Mouse (Mus musculus) spleen, adult 2 months (tissue): Measurements from ENCODE around the gene Cdyl. TPM values are rescaled to one million over a fixed set of nuclear protein-coding genes. Genes with fewer than 3 reads are reported as not detected.
"Not testable (repeated sequence)": the region's sequence is repeated elsewhere in the genome, so short reads cannot be mapped to it uniquely, and the experiment has no call there.

Source experiments
- DNase-seq, 2 experiments: peaks; one replicate each; pipeline versions ENCODE4 v3.0.0 to v3.0.0-alpha.2; 2012 to 2021; ENCODE audit warnings: low spot score in 2 of 2, low read depth in 1 of 2
- H3K27ac ChIP-seq: fragments of 200-500 bp; 2 replicates; pipeline ENCODE4 v1.5.1; 2012; ENCODE audit warnings: low read length, inconsistent platforms; ENCODE audit not compliant: insufficient read depth
- H3K27me3 ChIP-seq: fragments of 200-500 bp; 2 replicates; pipeline ENCODE4 v1.6.1; 2012; ENCODE audit warnings: mild to moderate bottlenecking, moderate library complexity, low read length, inconsistent platforms; ENCODE audit not compliant: control insufficient read depth, insufficient read depth
- H3K36me3 ChIP-seq: fragments of 200-500 bp; 2 replicates; pipeline ENCODE4 v1.6.1; 2012; ENCODE audit warnings: mild to moderate bottlenecking, low read length, inconsistent platforms; ENCODE audit not compliant: control insufficient read depth, insufficient read depth
- H3K4me1 ChIP-seq: fragments of 200-500 bp; 2 replicates; pipeline ENCODE4 v1.6.1; 2011; ENCODE audit warnings: inconsistent platforms; ENCODE audit not compliant: control insufficient read depth, insufficient read depth, insufficient read length
- H3K4me3 ChIP-seq: fragments of 200-500 bp; 2 replicates; pipeline ENCODE4 v1.5.1; 2011; ENCODE audit warnings: mild to moderate bottlenecking, inconsistent platforms; ENCODE audit not compliant: insufficient read depth, insufficient read length; ENCODE audit errors: extremely low read depth
- CTCF ChIP-seq: fragments of 200-500 bp; IDR thresholded peaks from 2 replicates; pipeline ENCODE4 v1.5.1; 2011; ENCODE audit warnings: mild to moderate bottlenecking, inconsistent platforms; ENCODE audit not compliant: insufficient read depth, insufficient read length, insufficient replicate concordance; ENCODE audit errors: extremely low read depth
- POLR2A ChIP-seq: fragments of 200-500 bp; IDR thresholded peaks from 2 replicates; pipeline ENCODE4 v1.6.1; 2011; ENCODE audit warnings: low read depth, low read length, inconsistent platforms
- WGBS: fragments of 180-500 bp; shearing (Covaris S2); methylation state at CpG from one replicate; pipeline ENCODE4 v1.1.7; 2018; 5-methylcytosine and 5-hydroxymethylcytosine counted together
- polyA plus RNA-seq: library from polyadenylated mRNA; depleted of rRNA; stranded (reverse); fragments of >200 nt; gene quantifications from 2 replicates; pipeline ENCODE4 v1.2.3, GENCODE M21; 2012

Gene Cdyl
- polyA plus RNA-seq, 1 experiment = 4.4 TPM

- WGBS = 95% methylated on average over 8 of the region's 8 CpGs
- H3K4me1 ChIP-seq = peaks cover 6% of the 10 kb centered on the region; the same call in 1 of the 2 replicates
- H3K27me3 ChIP-seq = no peaks in the 10 kb centered on the region
- H3K27ac ChIP-seq = no peak overlapping the region
- H3K36me3 ChIP-seq = no peaks in the 10 kb centered on the region; the same call in 1 of the 2 replicates
- TF ChIP-seq POLR2A (no peak), CTCF (no peak)
- no peak overlapping the region for H3K4me3 ChIP-seq
- DNase-seq = no peak
These were observed 163.2 kb downstream of the Cdyl start for GRCm38 (mm10) chr13:35822795-35823194.

DNA sequence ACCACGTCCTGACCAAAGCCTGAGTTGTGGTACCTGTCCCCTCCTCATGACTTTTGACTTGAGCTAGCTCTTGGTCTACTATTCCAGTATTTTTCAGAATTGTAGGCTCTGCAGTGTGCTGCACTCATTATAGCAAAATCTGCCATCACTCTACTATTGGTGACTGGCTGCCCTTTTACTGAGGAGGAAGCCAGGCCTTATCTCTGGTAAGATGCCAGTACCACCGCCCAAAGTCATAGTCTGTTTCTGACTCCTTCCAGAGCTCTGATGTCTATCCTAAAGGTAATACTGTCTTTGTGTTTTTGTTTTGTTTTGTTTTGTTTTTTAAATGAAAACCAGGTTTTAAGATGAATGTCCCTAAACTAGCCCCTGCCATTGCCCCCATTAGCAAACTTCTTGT, 166.0 kb downstream of the Cdyl start:
- TF ChIP-seq CTCF = no peak
- TF ChIP-seq POLR2A = no peak
- Histone ChIP-seq H3K4me1 (peaks cover 6% of the 10 kb centered on the region; the same call in 1 of the 2 replicates), H3K27ac (no peak overlapping the region), H3K36me3 (no peaks in the 10 kb centered on the region; the same call in 1 of the 2 replicates), H3K27me3 (no peaks in the 10 kb centered on the region), H3K4me3 (no peak overlapping the region)
- WGBS = 75% methylated on average over 2 of the region's 2 CpGs
- no peak for DNase-seq

- WGBS = 80% methylated on average over 6 of the region's 6 CpGs
- DNase-seq = no peak
- Histone ChIP-seq H3K36me3 (peaks cover 2% of the 10 kb centered on the region), H3K4me3 (no peak overlapping the region), H3K4me1 (no peaks in the 10 kb centered on the region), H3K27me3 (no peaks in the 10 kb centered on the region), H3K27ac (no peak overlapping the region)
- TF ChIP-seq POLR2A = no peak
- no peak for TF ChIP-seq CTCF
These were observed 173.0 kb downstream of the Cdyl start for GRCm38 (mm10) chr13:35832676-35833075.

- 89% methylated on average over 6 of the region's 6 CpGs for whole genome bisulfite sequencing
- H3K27ac ChIP-seq = no peak overlapping the region
- peaks cover 2% of the 10 kb centered on the region; the same call in 1 of the 2 replicates for H3K36me3 ChIP-seq
- TF ChIP-seq POLR2A (no peak), CTCF (no peak)
- no peaks in the 10 kb centered on the region for H3K4me1 ChIP-seq
- H3K27me3 ChIP-seq = no peaks in the 10 kb centered on the region
- H3K4me3 ChIP-seq = no peak overlapping the region
- DNase-seq = no peak
These were observed 174.3 kb downstream of the Cdyl start for GRCm38 (mm10) chr13:35833941-35834340.

DNA sequence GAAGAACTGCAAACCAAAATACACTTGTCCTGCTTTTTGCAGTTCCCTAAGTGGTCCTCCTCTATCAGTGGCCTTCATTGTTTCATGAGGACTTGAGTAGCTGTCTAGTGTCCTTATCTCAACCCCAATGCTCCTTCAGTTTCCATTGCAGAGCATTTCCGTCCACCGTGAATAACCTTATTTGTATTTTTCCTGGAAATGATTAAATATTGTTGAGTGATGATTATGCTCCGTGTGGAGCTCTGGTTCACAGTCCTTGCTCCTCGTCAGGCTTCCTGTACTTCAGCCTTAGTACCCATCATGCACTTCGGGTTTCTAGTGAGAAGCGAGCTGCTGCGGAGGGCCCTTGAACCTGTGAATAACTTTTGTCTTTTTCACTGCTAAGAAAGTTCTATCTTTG, 176.0 kb downstream of the Cdyl start:
- Histone ChIP-seq H3K27ac (no peak overlapping the region), H3K4me1 (no peaks in the 10 kb centered on the region), H3K27me3 (no peaks in the 10 kb centered on the region), H3K4me3 (no peak overlapping the region), H3K36me3 (peaks cover 2% of the 10 kb centered on the region; the same call in 1 of the 2 replicates)
- 87% methylated on average over 7 of the region's 7 CpGs for WGBS
- TF ChIP-seq POLR2A = no peak
- TF ChIP-seq CTCF = no peak
- DNase-seq = no peak

DNA sequence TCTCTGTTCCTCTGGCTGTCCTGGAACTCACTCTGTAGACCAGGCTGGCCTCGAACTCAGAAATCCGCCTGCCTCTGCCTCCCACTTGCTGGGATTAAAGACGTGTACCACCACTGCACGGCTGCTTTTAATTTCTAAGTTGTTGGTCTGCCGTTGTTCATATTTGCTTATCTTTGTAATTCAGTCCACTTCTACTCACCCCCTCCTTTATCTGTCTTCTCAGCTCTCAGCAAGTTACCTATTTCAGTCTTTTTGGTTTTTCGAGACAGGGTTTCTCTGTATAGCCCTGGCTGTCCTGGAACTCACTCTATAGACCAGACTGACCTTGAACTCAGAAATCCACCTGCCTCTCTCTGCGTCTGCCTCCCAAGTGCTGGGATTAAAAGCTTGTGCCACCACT, 176.9 kb downstream of the Cdyl start:
- H3K27me3 ChIP-seq, H3K4me1 ChIP-seq, DNase-seq, H3K4me3 ChIP-seq, H3K36me3 ChIP-seq, H3K27ac ChIP-seq: not testable (repeated sequence)
- 88% methylated on average over 7 of the region's 7 CpGs for WGBS

- H3K4me1 ChIP-seq = no peaks in the 10 kb centered on the region
- WGBS = 96% methylated on average over 10 of the region's 10 CpGs
- H3K27ac ChIP-seq = no peak overlapping the region
- no peak overlapping the region for H3K4me3 ChIP-seq
- no peak for DNase-seq
- TF ChIP-seq POLR2A (no peak), CTCF (no peak)
- no peaks in the 10 kb centered on the region for H3K36me3 ChIP-seq
- no peaks in the 10 kb centered on the region for H3K27me3 ChIP-seq
These were observed 180.5 kb downstream of the Cdyl start for GRCm38 (mm10) chr13:35840102-35840501.

DNA sequence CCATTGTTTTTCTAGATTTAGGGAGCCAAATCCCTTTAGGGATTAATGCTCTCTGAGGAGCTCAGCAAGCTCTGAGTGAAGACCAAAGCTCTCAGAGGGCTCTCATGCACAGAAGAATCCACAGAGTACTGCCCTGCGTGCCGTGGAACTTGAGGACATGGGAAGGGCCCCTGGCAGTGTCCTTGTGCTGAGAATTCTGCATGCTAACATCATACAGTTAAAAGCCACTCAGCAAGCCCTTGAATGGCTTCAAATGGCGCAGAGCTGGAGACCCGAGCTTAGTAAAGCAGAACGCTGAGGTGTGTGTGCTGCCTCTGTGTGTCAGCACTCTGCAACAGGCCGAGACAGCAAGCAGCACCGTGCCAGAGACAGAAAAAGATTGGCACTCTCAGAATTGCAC, 183.8 kb downstream of the Cdyl start:
- WGBS = 97% methylated on average over 7 of the region's 7 CpGs
- TF ChIP-seq CTCF (no peak), POLR2A (no peak)
- H3K4me1 ChIP-seq = no peaks in the 10 kb centered on the region
- no peak overlapping the region for H3K4me3 ChIP-seq
- no peaks in the 10 kb centered on the region for H3K27me3 ChIP-seq
- no peak for DNase-seq
- H3K27ac ChIP-seq = no peak overlapping the region
- no peaks in the 10 kb centered on the region for H3K36me3 ChIP-seq
